Mouse (Mus musculus): Measurements from ENCODE around the gene Grk3. TPM values are rescaled to one million over a fixed set of nuclear protein-coding genes. Genes with fewer than 3 reads are reported as not detected.
A peak's percentile ranks its signal among the peaks of the same experiment; 100 is the strongest.

Grk3 gene
- polyA plus RNA-seq, 1 experiment from 2014 or later = 18.2 TPM

DNA sequence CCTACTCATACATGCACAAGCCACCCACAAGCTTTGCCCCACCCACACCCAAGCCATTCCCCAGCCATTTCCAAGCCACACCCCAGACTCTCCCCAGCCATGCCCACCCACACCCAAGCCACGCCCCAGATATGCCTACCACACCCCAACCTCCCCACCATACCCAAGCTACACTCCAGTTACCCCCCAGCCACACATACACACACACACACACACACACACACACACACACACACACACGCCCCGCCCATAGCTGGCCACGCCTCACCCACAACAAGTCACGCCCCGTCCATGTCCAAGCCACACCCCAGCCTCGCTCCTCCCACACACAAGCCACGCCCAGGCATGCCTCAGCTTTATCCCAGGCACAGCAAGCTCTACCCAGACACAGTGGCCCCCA lies 16.4 kb downstream of the Grk3 start:
- H3K4me3 ChIP-seq (ENCODE audit: low read depth, low read length) = no peak overlapping the region
- no peaks in the 10 kb centered on the region for H3K27me3 ChIP-seq (ENCODE audit: control insufficient read depth, insufficient read depth, low read length)
- 76% methylated on average over 8 of the region's 8 CpGs for WGBS
- H3K4me1 ChIP-seq (ENCODE audit: control insufficient read depth, insufficient read depth, low read length) = no peaks in the 10 kb centered on the region
- H3K4me2 ChIP-seq (replicated peaks; ENCODE audit: low read depth, low read length) = no peak overlapping the region
- H3K36me3 ChIP-seq (ENCODE audit: control insufficient read depth, insufficient read depth, low read length) = peaks cover 3% of the 10 kb centered on the region; the same call in 1 of the 2 replicates
- no peak overlapping the region for H3K9ac ChIP-seq (replicated peaks; ENCODE audit: low read depth, low read length)
- ATAC-seq (ENCODE audit: insufficient number of reproducible peaks, insufficient read depth, low FRiP score, low read depth) = no peak
- H3K9me3 ChIP-seq (ENCODE audit: control insufficient read depth, low read depth, low read length) = no peaks in the 10 kb centered on the region; the same call in 1 of the 2 replicates
- H3K27ac ChIP-seq (ENCODE audit: low read length) = no peak overlapping the region

DNA sequence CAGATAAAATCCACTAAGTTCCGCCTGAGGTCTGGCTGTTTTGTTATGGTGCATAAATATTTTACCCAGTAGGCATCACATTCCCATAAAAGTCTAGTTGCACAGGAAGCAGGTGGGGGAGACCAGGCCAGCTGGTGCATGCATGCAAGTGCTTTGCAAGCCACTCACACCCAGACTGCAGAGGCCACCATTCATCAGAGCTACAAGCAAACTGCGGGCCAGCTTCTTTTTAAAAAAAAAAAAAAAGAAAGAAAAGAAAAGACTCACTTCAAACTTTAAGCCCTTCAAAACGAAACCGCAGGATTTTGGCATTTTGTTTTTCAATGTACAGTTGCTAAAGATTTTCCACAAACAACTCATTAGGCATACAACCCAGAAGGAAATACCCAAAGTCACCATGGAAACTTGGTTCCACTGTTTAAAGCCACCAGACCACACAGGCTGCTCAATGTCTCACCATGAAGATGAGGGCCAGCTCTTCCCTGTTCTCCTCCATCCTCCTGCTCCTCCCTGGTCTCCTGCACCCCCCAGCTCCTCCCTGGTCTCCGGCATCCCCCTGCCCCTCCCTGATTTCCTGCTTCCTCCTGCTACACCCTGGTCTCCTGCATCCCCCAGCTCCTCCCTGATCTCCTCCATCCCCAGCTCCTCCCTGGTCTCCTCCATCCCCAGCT lies 17.9 kb downstream of the Grk3 start:
- H3K4me1 ChIP-seq (ENCODE audit: control insufficient read depth, insufficient read depth, low read length) = no peaks in the 10 kb centered on the region
- H3K36me3 ChIP-seq (ENCODE audit: control insufficient read depth, insufficient read depth, low read length) = peaks cover 3% of the 10 kb centered on the region; the same call in 1 of the 2 replicates
- H3K4me3 ChIP-seq (ENCODE audit: low read depth, low read length) = no peak overlapping the region
- no peak overlapping the region for H3K4me2 ChIP-seq (replicated peaks; ENCODE audit: low read depth, low read length)
- no peak overlapping the region for H3K27ac ChIP-seq (ENCODE audit: low read length)
- no peaks in the 10 kb centered on the region; the same call in 1 of the 2 replicates for H3K9me3 ChIP-seq (ENCODE audit: control insufficient read depth, low read depth, low read length)
- 51% methylated on average over 5 of the region's 5 CpGs for WGBS
- H3K9ac ChIP-seq (replicated peaks; ENCODE audit: low read depth, low read length) = no peak overlapping the region
- H3K27me3 ChIP-seq (ENCODE audit: control insufficient read depth, insufficient read depth, low read length) = no peaks in the 10 kb centered on the region
- ATAC-seq (ENCODE audit: insufficient number of reproducible peaks, insufficient read depth, low FRiP score, low read depth) = no peak

DNA sequence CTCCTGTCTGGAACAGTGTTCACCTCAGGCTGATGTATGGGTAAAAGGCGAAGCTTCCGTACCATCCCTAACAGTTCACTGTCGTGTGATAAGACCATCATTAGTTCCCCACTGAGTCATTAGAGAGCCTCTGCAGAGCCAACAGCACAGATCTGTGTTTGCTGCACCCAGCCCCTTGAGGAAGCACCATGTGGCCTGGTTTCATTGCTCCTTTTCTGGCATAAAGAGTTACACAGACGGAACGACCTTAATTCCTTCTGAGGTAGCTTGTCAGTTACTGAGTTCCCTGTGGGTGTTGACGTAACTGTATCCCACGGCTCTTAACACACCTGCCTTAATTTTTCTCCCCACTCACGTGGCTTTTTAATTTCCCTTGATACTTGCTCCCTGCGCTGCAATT lies 24.3 kb downstream of the Grk3 start:
- Histone ChIP-seq H3K27me3 (ENCODE audit: control insufficient read depth, insufficient read depth, low read length) (no peaks in the 10 kb centered on the region), H3K4me3 (ENCODE audit: low read depth, low read length) (no peak overlapping the region), H3K27ac (ENCODE audit: low read length) (no peak overlapping the region), H3K4me2 (replicated peaks; ENCODE audit: low read depth, low read length) (no peak overlapping the region), H3K36me3 (ENCODE audit: control insufficient read depth, insufficient read depth, low read length) (peaks cover 3% of the 10 kb centered on the region; the same call in 1 of the 2 replicates), H3K9me3 (ENCODE audit: control insufficient read depth, low read depth, low read length) (no peaks in the 10 kb centered on the region; the same call in 1 of the 2 replicates), H3K9ac (replicated peaks; ENCODE audit: low read depth, low read length) (no peak overlapping the region), H3K4me1 (ENCODE audit: control insufficient read depth, insufficient read depth, low read length) (no peaks in the 10 kb centered on the region)
- ATAC-seq (ENCODE audit: insufficient number of reproducible peaks, insufficient read depth, low FRiP score, low read depth) = no peak
- 82% methylated on average over 9 of the region's 9 CpGs for WGBS

DNA sequence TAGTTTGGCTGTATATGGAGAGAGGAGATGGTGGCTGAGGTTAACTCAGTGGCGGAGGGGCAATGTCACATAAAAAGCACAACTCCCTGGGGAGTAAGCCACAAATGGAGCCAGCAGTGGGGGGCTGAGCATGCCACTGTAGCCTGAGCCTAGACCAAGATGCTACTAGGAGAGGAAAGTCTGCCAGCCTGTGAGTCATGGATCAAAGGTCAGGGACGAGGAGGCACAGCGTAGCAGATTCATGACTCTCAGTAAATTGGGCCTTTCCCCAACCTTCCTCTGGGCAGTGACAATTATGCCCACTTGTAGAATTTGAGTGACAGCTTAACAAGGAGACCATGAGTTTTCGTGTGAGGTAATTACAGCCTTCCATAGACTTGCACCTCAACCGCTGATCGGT lies 33.7 kb downstream of the Grk3 start:
- no peak for ATAC-seq (ENCODE audit: insufficient number of reproducible peaks, insufficient read depth, low FRiP score, low read depth)
- H3K4me2 ChIP-seq (replicated peaks; ENCODE audit: low read depth, low read length) = no peak overlapping the region
- H3K4me1 ChIP-seq (ENCODE audit: control insufficient read depth, insufficient read depth, low read length) = no peaks in the 10 kb centered on the region
- no peak overlapping the region for H3K4me3 ChIP-seq (ENCODE audit: low read depth, low read length)
- no peaks in the 10 kb centered on the region; the same call in 1 of the 2 replicates for H3K36me3 ChIP-seq (ENCODE audit: control insufficient read depth, insufficient read depth, low read length)
- H3K9ac ChIP-seq (replicated peaks; ENCODE audit: low read depth, low read length) = no peak overlapping the region
- 81% methylated on average over 6 of the region's 6 CpGs for whole genome bisulfite sequencing
- H3K27ac ChIP-seq (ENCODE audit: low read length) = no peak overlapping the region
- H3K9me3 ChIP-seq (ENCODE audit: control insufficient read depth, low read depth, low read length) = no peaks in the 10 kb centered on the region
- no peaks in the 10 kb centered on the region for H3K27me3 ChIP-seq (ENCODE audit: control insufficient read depth, insufficient read depth, low read length)

DNA sequence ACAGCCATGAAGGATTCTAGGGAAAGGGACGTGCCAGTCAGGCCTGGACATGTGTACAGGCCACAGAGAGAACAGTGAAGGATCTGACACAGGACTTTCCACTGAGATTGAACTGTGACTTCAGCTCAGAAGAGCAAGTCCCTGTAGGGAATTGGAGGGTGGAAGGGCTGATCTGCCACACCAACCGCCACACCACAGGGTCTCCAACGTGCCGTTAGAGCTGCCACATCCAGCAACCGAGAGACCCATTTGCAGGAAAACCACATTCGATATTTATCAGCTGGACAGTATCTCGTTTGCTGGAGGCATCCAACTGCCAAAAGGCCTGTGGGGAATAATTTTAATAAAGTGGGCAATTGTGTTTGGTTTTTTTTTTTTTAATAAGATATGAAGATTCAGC lies 35.9 kb downstream of the Grk3 start:
- Histone ChIP-seq H3K4me2 (replicated peaks; ENCODE audit: low read depth, low read length) (no peak overlapping the region), H3K27me3 (ENCODE audit: control insufficient read depth, insufficient read depth, low read length) (no peaks in the 10 kb centered on the region), H3K27ac (ENCODE audit: low read length) (no peak overlapping the region), H3K4me1 (ENCODE audit: control insufficient read depth, insufficient read depth, low read length) (no peaks in the 10 kb centered on the region), H3K36me3 (ENCODE audit: control insufficient read depth, insufficient read depth, low read length) (no peaks in the 10 kb centered on the region; the same call in 1 of the 2 replicates), H3K9me3 (ENCODE audit: control insufficient read depth, low read depth, low read length) (no peaks in the 10 kb centered on the region), H3K4me3 (ENCODE audit: low read depth, low read length) (no peak overlapping the region), H3K9ac (replicated peaks; ENCODE audit: low read depth, low read length) (no peak overlapping the region)
- 88% methylated on average over 7 of the region's 7 CpGs for WGBS
- ATAC-seq (ENCODE audit: insufficient number of reproducible peaks, insufficient read depth, low FRiP score, low read depth) = no peak

DNA sequence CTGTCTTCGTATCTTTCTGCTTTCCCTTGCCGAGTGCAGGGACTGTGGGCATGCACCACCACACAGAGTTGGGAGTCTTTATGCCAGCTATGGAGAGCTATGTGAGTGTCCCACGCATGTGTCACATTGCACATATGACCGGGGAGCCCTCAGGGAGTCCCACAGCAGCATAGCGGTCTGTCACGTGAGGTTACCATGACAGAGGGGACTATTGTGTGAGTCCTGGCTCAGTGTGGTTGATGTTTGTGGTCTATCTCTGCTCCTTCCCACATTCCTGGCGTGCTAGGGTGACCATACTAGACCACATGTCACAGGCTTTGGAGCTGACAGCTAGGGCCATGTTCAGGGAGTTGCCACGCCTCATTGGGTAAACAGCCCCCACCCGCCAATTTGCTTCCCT lies 36.4 kb downstream of the Grk3 start:
- 0 out of 2 replicates have a peak, but pooled peaks have one; percentile 14 for ATAC-seq (ENCODE audit: insufficient number of reproducible peaks, insufficient read depth, low FRiP score, low read depth)
- no peak overlapping the region for H3K27ac ChIP-seq (ENCODE audit: low read length)
- no peaks in the 10 kb centered on the region for H3K27me3 ChIP-seq (ENCODE audit: control insufficient read depth, insufficient read depth, low read length)
- H3K9ac ChIP-seq (replicated peaks; ENCODE audit: low read depth, low read length) = no peak overlapping the region
- no peak overlapping the region for H3K4me2 ChIP-seq (replicated peaks; ENCODE audit: low read depth, low read length)
- no peaks in the 10 kb centered on the region for H3K4me1 ChIP-seq (ENCODE audit: control insufficient read depth, insufficient read depth, low read length)
- H3K4me3 ChIP-seq (ENCODE audit: low read depth, low read length) = no peak overlapping the region
- H3K9me3 ChIP-seq (ENCODE audit: control insufficient read depth, low read depth, low read length) = no peaks in the 10 kb centered on the region
- 85% methylated on average over 9 of the region's 9 CpGs for whole genome bisulfite sequencing
- H3K36me3 ChIP-seq (ENCODE audit: control insufficient read depth, insufficient read depth, low read length) = no peaks in the 10 kb centered on the region; the same call in 1 of the 2 replicates

DNA sequence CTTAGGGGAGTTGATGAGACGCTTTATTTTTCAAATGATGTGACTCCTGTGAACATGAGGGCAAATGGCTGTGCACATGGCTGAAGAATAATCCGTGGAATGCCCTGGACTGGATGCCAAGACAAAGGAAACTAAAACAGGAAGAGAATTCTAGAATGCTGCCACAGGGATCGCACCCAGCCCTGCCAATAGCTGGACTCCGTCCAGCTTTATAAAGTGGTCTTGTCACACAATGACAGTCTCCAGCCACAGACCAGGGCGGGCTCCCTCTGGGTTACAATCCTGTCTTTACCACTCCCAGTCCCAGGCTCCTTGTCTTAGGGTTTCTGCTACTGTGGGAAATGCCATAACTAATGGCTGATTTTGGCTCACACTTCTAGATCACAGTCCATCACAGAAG lies 38.5 kb downstream of the Grk3 start:
- no peak overlapping the region for H3K4me2 ChIP-seq (replicated peaks; ENCODE audit: low read depth, low read length)
- no peaks in the 10 kb centered on the region for H3K36me3 ChIP-seq (ENCODE audit: control insufficient read depth, insufficient read depth, low read length)
- H3K4me3 ChIP-seq (ENCODE audit: low read depth, low read length) = no peak overlapping the region
- 0 out of 2 replicates have a peak, but pooled peaks cover 3% of the 10 kb centered on the region for H3K4me1 ChIP-seq (ENCODE audit: control insufficient read depth, insufficient read depth, low read length)
- H3K27me3 ChIP-seq (ENCODE audit: control insufficient read depth, insufficient read depth, low read length) = no peaks in the 10 kb centered on the region
- no peak overlapping the region for H3K9ac ChIP-seq (replicated peaks; ENCODE audit: low read depth, low read length)
- ATAC-seq (ENCODE audit: insufficient number of reproducible peaks, insufficient read depth, low FRiP score, low read depth) = no peak
- no peak overlapping the region for H3K27ac ChIP-seq (ENCODE audit: low read length)
- WGBS = 65% methylated on average over 5 of the region's 5 CpGs
- no peaks in the 10 kb centered on the region for H3K9me3 ChIP-seq (ENCODE audit: control insufficient read depth, low read depth, low read length)

DNA sequence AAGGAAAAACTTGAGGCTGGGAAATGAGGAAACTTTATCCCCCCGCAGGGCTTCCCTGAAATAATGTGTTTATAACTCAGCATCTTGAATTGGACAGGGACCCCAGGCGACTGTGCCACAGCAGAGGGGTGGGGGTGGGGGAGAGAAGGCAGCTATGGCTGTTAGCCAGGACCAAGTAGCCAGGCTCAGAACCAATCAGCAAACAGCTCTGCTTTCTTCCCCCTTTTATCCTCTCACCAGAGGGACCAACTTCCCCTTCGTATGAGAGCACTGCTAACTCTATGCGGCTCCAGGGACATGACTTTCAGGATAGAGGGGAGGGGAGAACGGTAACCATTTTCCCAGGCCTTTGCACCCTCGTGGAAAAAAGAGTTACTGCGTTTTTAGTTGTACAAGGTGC lies 42.0 kb downstream of the Grk3 start:
- ATAC-seq (ENCODE audit: insufficient number of reproducible peaks, insufficient read depth, low FRiP score, low read depth) = no peak
- WGBS = 54% methylated on average over 7 of the region's 7 CpGs

DNA sequence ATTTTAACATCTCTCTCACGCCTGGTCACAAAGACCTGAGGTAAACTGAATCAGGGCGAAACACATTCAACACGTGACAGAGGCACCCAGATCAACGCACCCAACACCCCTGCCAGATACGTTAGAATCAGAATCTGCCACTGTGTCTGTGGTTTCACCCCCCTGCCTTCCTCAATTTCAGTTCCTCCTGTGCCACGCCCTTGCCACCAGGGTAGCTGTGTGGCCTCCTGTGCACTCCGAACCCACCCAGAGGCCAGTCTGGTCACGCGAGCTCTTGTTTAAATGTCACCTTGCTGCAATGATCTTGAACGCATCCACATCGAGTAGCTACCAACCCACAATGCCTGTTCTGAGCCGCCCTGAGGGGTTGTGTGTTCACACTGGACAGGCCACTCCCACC lies 43.3 kb downstream of the Grk3 start:
- 0 out of 2 replicates have a peak, but pooled peaks cover 3% of the 10 kb centered on the region for H3K4me1 ChIP-seq (ENCODE audit: control insufficient read depth, insufficient read depth, low read length)
- H3K4me3 ChIP-seq (ENCODE audit: low read depth, low read length) = no peak overlapping the region
- H3K36me3 ChIP-seq (ENCODE audit: control insufficient read depth, insufficient read depth, low read length) = no peaks in the 10 kb centered on the region
- no peak overlapping the region for H3K9ac ChIP-seq (replicated peaks; ENCODE audit: low read depth, low read length)
- H3K4me2 ChIP-seq (replicated peaks; ENCODE audit: low read depth, low read length) = no peak overlapping the region
- no peak for ATAC-seq (ENCODE audit: insufficient number of reproducible peaks, insufficient read depth, low FRiP score, low read depth)
- WGBS = 82% methylated on average over 12 of the region's 12 CpGs
- H3K27ac ChIP-seq (ENCODE audit: low read length) = no peak overlapping the region
- no peaks in the 10 kb centered on the region for H3K9me3 ChIP-seq (ENCODE audit: control insufficient read depth, low read depth, low read length)
- no peaks in the 10 kb centered on the region for H3K27me3 ChIP-seq (ENCODE audit: control insufficient read depth, insufficient read depth, low read length)

More for the DNA sequence above, 42.0 kb downstream of the Grk3 start:
- H3K36me3 ChIP-seq (ENCODE audit: control insufficient read depth, insufficient read depth, low read length) = no peaks in the 10 kb centered on the region
- no peak overlapping the region for H3K9ac ChIP-seq (replicated peaks; ENCODE audit: low read depth, low read length)
- H3K4me1 ChIP-seq (ENCODE audit: control insufficient read depth, insufficient read depth, low read length) = 0 out of 2 replicates have a peak, but pooled peaks cover 3% of the 10 kb centered on the region
- H3K27ac ChIP-seq (ENCODE audit: low read length) = no peak overlapping the region
- no peaks in the 10 kb centered on the region for H3K9me3 ChIP-seq (ENCODE audit: control insufficient read depth, low read depth, low read length)
- H3K4me3 ChIP-seq (ENCODE audit: low read depth, low read length) = no peak overlapping the region
- H3K27me3 ChIP-seq (ENCODE audit: control insufficient read depth, insufficient read depth, low read length) = no peaks in the 10 kb centered on the region
- H3K4me2 ChIP-seq (replicated peaks; ENCODE audit: low read depth, low read length) = no peak overlapping the region

All from stomach, embryonic 14.5 days (tissue).